Mouse (Mus musculus) heart, adult 2 months (tissue): ENCODE measurements at regions not wholly inside any gene's neighbourhood (a gene's known extent, or its start where the extent isn't known, plus 50 kb on each side); places are given as distances from the start of the nearest gene placed in this dataset.

Experiments used
- CTCF ChIP-seq: fragments of 200-600 bp; IDR thresholded peaks from 2 replicates; pipeline ENCODE4 v1.8.1; 2022; ENCODE audit warnings: antibody characterized with exemption, mild to moderate bottlenecking, moderate library complexity
- POLR2A ChIP-seq: fragments of 200-500 bp; IDR thresholded peaks from 2 replicates; pipeline ENCODE4 v1.6.1; 2011; ENCODE audit warnings: mild to moderate bottlenecking, low read depth, low read length, control low read depth; ENCODE audit not compliant: insufficient read depth

- TF ChIP-seq POLR2A, result no peak
- TF ChIP-seq CTCF, result no peak
Observed at GRCm38 (mm10) chr14:46441696-46442095, 51.2 kb upstream of the Bmp4 start.
